Mouse (Mus musculus) effector memory CD4-positive, alpha-beta T cell, adult 5 months (primary cell): ENCODE measurements around the gene Prkch. TPM values are rescaled to one million over a fixed set of nuclear protein-coding genes. Genes with fewer than 3 reads are reported as not detected.

Source experiments
- polyA plus RNA-seq: library from polyadenylated mRNA; unstranded; fragments of 100-300 nt; shearing (Covaris generic); gene quantifications from one replicate; pipeline ENCODE4 v1.2.1, GENCODE M21; 2017

Prkch gene
- 275 TPM for polyA plus RNA-seq

GRCm38 (mm10) chr12:73584610-73585240, at the start of gene Prkch:
Gene Prkch, plus strand, starts transcription at chr12:73584796.

GRCm38 (mm10) chr12:73546086-73546711, 38.4 kb upstream of the Prkch start, which contains the start of gene Tmem30b:
Gene Tmem30b, minus strand, starts transcription at chr12:73546392.

Other genes starting within 250 kb of the Prkch start
- 2.0 TPM for gene Tmem30b, start 38.4 kb upstream of the Prkch start, polyA plus RNA-seq